Mouse (Mus musculus): Measurements from ENCODE around the gene Olfr593.
"Not testable (repeated sequence)": the region's sequence is repeated elsewhere in the genome, so short reads cannot be mapped to it uniquely, and the experiment has no call there.

Olfr593 gene

GRCm38 (mm10) chr7:103211562-103211961 lies at the start of gene Olfr593:
Olfr593 (plus strand) TSS chr7:103211862.
- no peak for DNase-seq

GRCm38 (mm10) chr7:103169697-103170096 lies 42.0 kb upstream of the Olfr593 start:
- DNase-seq: no peak

- DNase-seq: no peak
These were observed 33.4 kb upstream of the Olfr593 start, which contains the start of gene Olfr591 for GRCm38 (mm10) chr7:103178240-103178639. Olfr591 (minus strand) TSS chr7:103178340.

- DNase-seq: not testable (repeated sequence)
These were observed 27.2 kb upstream of the Olfr593 start, which contains the start of gene Olfr592 for GRCm38 (mm10) chr7:103184503-103184902. Olfr592 (plus strand) TSS chr7:103184803.

GRCm38 (mm10) chr7:103212050-103212449 lies 388 bp downstream of the Olfr593 start:
- DNase-seq: not testable (repeated sequence)

GRCm38 (mm10) chr7:103216696-103217095 lies 5.0 kb downstream of the Olfr593 start, which contains the start of gene Olfr594:
Olfr594 (plus strand) TSS chr7:103216996.
- no peak for DNase-seq

- DNase-seq: not testable (repeated sequence)
These were observed 40.7 kb downstream of the Olfr593 start, which contains the start of gene Usp17ld for GRCm38 (mm10) chr7:103252405-103252804. Usp17ld (minus strand) TSS chr7:103252505.
